Mouse (Mus musculus): ENCODE measurements at regions not wholly inside any gene's neighbourhood (a gene's known extent, or its start where the extent isn't known, plus 50 kb on each side); places are given as distances from the start of the nearest gene placed in this dataset.

DNA sequence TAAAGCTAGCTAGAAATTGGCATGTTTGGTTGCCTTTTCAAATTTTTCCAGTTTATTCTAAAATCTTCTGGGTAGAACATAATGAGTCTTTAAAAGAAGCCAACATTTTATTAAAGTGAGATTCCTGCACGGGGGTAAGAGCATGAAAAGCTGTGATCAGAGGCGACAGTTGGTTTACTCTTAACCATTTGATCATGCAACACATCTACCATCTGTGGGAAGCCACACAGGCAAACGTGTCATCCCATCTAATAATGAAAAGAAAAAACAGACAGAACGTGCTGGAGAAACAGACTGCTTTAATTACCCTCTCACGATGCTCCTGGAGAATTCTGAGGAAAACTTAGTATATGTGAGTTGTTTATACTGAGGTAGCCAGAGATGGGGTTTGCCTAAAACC, 115.4 kb upstream of the Pter start:
- 80% methylated on average over 5 of the region's 5 CpGs for WGBS
- no peak overlapping the region for H3K4me3 ChIP-seq (ENCODE audit: extremely low read depth, insufficient read depth, insufficient read length)
- H3K27me3 ChIP-seq (ENCODE audit: control insufficient read depth, insufficient read depth, low read length), result no peaks in the 10 kb centered on the region
- no peak for DNase-seq (ENCODE audit: low read depth in 1 of 2, low spot score in 2 of 2)
- no peak overlapping the region for H3K27ac ChIP-seq (ENCODE audit: insufficient read depth, low read length)
- TF ChIP-seq CTCF (IDR thresholded peaks at IDR 0.05; ENCODE audit: extremely low read depth, insufficient read depth, insufficient read length, insufficient replicate concordance), result no peak
- no peak for TF ChIP-seq POLR2A (IDR thresholded peaks at IDR 0.05; ENCODE audit: low read depth, low read length)
- H3K4me1 ChIP-seq (ENCODE audit: control insufficient read depth, insufficient read depth, insufficient read length), result no peaks in the 10 kb centered on the region
- no peaks in the 10 kb centered on the region for H3K36me3 ChIP-seq (ENCODE audit: control insufficient read depth, insufficient read depth, low read length)

DNA sequence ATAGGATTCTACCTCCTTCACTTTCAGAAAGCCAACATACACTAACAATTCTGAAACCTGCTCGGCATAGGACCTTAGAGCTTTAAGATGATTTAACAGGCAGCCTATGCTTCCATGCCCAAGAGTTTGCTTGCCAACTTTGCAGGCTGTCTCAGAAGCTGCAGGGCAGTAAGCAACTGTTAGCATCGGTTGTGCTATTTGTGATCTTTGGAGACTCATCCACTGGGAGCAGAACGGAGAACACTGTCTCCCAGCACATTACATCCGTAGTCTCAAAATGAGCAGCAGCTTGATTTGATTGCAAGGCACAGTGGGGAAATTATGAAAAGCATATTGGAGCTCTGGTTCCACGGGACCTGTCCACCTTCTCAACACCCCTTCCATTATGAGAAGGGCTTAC, 108.5 kb upstream of the Pter start:
- H3K36me3 ChIP-seq (ENCODE audit: control insufficient read depth, insufficient read depth, low read length), result no peaks in the 10 kb centered on the region
- H3K4me1 ChIP-seq (ENCODE audit: control insufficient read depth, insufficient read depth, insufficient read length), result no peaks in the 10 kb centered on the region
- TF ChIP-seq POLR2A (IDR thresholded peaks at IDR 0.05; ENCODE audit: low read depth, low read length) (no peak), CTCF (IDR thresholded peaks at IDR 0.05; ENCODE audit: extremely low read depth, insufficient read depth, insufficient read length, insufficient replicate concordance) (no peak)
- H3K4me3 ChIP-seq (ENCODE audit: extremely low read depth, insufficient read depth, insufficient read length), result no peak overlapping the region
- no peak for DNase-seq (ENCODE audit: low read depth in 1 of 2, low spot score in 2 of 2)
- H3K27ac ChIP-seq (ENCODE audit: insufficient read depth, low read length), result no peak overlapping the region
- no peaks in the 10 kb centered on the region for H3K27me3 ChIP-seq (ENCODE audit: control insufficient read depth, insufficient read depth, low read length)
- 89% methylated on average over 5 of the region's 5 CpGs for WGBS

DNA sequence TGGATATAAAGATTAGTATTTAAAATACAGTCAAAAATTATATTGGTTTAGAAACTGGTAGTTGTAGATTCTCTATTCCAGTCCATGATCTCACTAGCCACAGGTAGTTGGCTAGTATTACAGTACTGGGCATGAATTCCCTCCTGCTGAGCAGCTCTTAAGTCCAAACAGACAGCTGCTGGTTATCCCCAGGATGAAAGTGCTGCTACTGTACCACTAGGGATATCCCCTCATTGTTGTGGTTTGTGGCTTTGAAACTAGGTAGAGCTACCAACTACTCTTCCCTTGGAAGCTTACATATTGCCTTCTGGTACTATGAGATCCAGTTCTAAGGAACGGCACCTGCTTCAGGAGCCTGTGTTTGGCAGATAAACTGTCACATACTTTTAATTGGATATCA, 97.9 kb upstream of the Pter start:
- no peaks in the 10 kb centered on the region for H3K27me3 ChIP-seq (ENCODE audit: control insufficient read depth, insufficient read depth, low read length)
- H3K4me1 ChIP-seq (ENCODE audit: control insufficient read depth, insufficient read depth, insufficient read length), result no peaks in the 10 kb centered on the region
- H3K4me3 ChIP-seq (ENCODE audit: extremely low read depth, insufficient read depth, insufficient read length), result no peak overlapping the region
- DNase-seq (ENCODE audit: low read depth in 1 of 2, low spot score in 2 of 2), result no peak
- TF ChIP-seq POLR2A (IDR thresholded peaks at IDR 0.05; ENCODE audit: low read depth, low read length) (no peak), CTCF (IDR thresholded peaks at IDR 0.05; ENCODE audit: extremely low read depth, insufficient read depth, insufficient read length, insufficient replicate concordance) (no peak)
- H3K36me3 ChIP-seq (ENCODE audit: control insufficient read depth, insufficient read depth, low read length), result no peaks in the 10 kb centered on the region
- no peak overlapping the region for H3K27ac ChIP-seq (ENCODE audit: insufficient read depth, low read length)
- 86% methylated on average over 1 of the region's 1 CpGs for WGBS

DNA sequence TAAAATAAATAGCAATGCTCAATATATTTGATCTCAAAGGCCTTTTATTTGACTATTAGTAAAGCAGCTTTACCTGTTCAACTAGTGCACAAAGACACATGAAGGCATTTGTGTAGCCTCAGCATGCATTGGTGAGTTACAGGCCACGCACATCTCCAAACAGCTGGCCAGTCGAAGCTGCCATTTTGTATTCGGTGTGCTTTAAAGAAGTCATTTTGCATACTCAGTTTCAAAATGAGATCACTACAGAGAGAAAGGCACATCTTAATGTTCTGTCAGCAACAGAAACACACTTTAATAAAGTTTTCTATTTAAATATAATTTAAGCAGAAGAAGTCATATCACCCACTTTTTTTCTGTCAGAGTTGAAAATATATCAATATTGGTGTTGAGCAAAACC, 90.3 kb upstream of the Pter start:
- WGBS, result 95% methylated on average over 3 of the region's 3 CpGs
- TF ChIP-seq CTCF (IDR thresholded peaks at IDR 0.05; ENCODE audit: extremely low read depth, insufficient read depth, insufficient read length, insufficient replicate concordance) (no peak), POLR2A (IDR thresholded peaks at IDR 0.05; ENCODE audit: low read depth, low read length) (no peak)
- Histone ChIP-seq H3K27me3 (ENCODE audit: control insufficient read depth, insufficient read depth, low read length) (no peaks in the 10 kb centered on the region), H3K36me3 (ENCODE audit: control insufficient read depth, insufficient read depth, low read length) (no peaks in the 10 kb centered on the region), H3K4me1 (ENCODE audit: control insufficient read depth, insufficient read depth, insufficient read length) (no peaks in the 10 kb centered on the region), H3K27ac (ENCODE audit: insufficient read depth, low read length) (no peak overlapping the region), H3K4me3 (ENCODE audit: extremely low read depth, insufficient read depth, insufficient read length) (no peak overlapping the region)
- DNase-seq (ENCODE audit: low read depth in 1 of 2, low spot score in 2 of 2), result no peak

DNA sequence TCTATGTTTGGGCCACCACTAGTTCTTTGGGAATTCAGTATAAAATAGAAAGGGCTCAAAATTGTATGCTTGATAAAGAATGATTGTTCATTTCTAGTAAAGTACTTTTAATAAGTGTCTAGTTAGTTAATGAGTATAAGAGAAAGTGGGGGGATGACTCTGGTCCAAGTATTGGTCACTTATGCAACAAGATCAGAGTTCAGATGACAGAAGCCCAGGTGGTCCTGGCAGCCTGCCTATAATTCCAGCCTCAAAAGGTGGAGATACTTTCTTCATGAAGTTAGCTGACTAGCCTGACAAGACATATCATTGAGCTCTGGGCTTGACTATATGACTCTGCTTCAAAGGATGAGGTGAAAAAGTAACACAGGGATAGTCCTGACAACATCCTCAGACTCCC, 57.3 kb upstream of the Pter start:
- H3K27me3 ChIP-seq (ENCODE audit: control insufficient read depth, insufficient read depth, low read length), result no peaks in the 10 kb centered on the region
- no peak for DNase-seq (ENCODE audit: low read depth in 1 of 2, low spot score in 2 of 2)
- H3K27ac ChIP-seq (ENCODE audit: insufficient read depth, low read length), result no peak overlapping the region
- no peaks in the 10 kb centered on the region for H3K36me3 ChIP-seq (ENCODE audit: control insufficient read depth, insufficient read depth, low read length)
- no peak overlapping the region for H3K4me3 ChIP-seq (ENCODE audit: extremely low read depth, insufficient read depth, insufficient read length)
- TF ChIP-seq CTCF (IDR thresholded peaks at IDR 0.05; ENCODE audit: extremely low read depth, insufficient read depth, insufficient read length, insufficient replicate concordance), result no peak
- TF ChIP-seq POLR2A (IDR thresholded peaks at IDR 0.05; ENCODE audit: low read depth, low read length), result no peak
- H3K4me1 ChIP-seq (ENCODE audit: control insufficient read depth, insufficient read depth, insufficient read length), result no peaks in the 10 kb centered on the region

DNA sequence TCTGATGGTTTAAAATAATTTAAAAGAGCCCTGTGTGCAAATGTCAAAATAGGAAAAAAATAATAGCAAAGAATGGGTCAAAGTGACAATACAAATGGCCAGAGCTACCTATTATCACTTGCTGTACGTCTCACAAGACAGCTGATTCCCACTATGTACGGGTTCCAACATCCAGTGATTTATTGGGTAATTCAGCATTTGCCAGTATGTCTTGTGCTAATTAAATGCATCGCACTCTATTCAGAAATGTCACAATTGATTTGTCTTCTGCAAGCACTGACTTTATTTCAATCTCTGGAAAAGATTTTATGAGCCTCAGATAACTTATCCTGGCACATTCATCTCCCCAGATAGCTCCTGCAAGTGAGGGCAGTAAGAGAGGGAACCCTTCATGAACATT, 55.1 kb upstream of the Pter start:
- Histone ChIP-seq H3K36me3 (ENCODE audit: control insufficient read depth, insufficient read depth, low read length) (no peaks in the 10 kb centered on the region), H3K4me3 (ENCODE audit: extremely low read depth, insufficient read depth, insufficient read length) (no peak overlapping the region), H3K27me3 (ENCODE audit: control insufficient read depth, insufficient read depth, low read length) (no peaks in the 10 kb centered on the region), H3K27ac (ENCODE audit: insufficient read depth, low read length) (no peak overlapping the region), H3K4me1 (ENCODE audit: control insufficient read depth, insufficient read depth, insufficient read length) (no peaks in the 10 kb centered on the region)
- WGBS, result 82% methylated on average over 3 of the region's 3 CpGs
- TF ChIP-seq CTCF (IDR thresholded peaks at IDR 0.05; ENCODE audit: extremely low read depth, insufficient read depth, insufficient read length, insufficient replicate concordance) (no peak), POLR2A (IDR thresholded peaks at IDR 0.05; ENCODE audit: low read depth, low read length) (no peak)
- DNase-seq (ENCODE audit: low read depth in 1 of 2, low spot score in 2 of 2), result no peak
